Mouse (Mus musculus): ENCODE measurements around the gene Atf7ip. TPM values are rescaled to one million over a fixed set of nuclear protein-coding genes. Genes with fewer than 3 reads are reported as not detected.

Atf7ip gene
- total and polyA plus RNA-seq, 2 experiments from 2014 or later = 16.5 to 54.5 TPM

DNA sequence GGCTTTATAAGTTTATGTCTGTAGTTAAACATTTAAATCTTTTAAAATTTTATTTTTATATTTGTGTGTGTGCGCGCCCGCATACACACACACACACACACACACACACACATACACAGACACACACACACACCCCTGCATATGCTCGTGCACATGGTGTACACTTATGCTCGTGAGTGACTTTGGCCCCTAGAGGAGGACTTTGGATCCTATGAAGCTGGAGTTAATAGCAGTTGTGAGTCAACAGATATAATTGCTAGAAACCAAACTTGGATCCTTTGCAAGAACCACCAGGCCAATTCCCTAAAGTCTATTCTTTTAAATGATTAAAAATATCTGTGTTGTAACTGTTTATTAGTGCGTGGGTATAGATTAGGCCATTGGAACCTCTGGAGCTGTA lies 42.8 kb downstream of the Atf7ip start:
- ATAC-seq (ENCODE audit: insufficient read depth, low read depth) (0 out of 2 replicates have a peak, but pooled peaks have one; percentile 34), DNase-seq (ENCODE audit: low spot score) (no peak)
- no peak for TF ChIP-seq EP300 (IDR thresholded peaks at IDR 0.05; ENCODE audit: low read depth)
- no peak for TF ChIP-seq CTCF (IDR thresholded peaks at IDR 0.05; ENCODE audit: low read depth)
- Histone ChIP-seq H3K27ac (ENCODE audit: low read depth) (peak overlapping the region; percentile 73), H3K4me1 (ENCODE audit: control insufficient read depth, insufficient read depth) (peaks cover 30% of the 10 kb centered on the region), H3K4me2 (ENCODE audit: low read depth, low read length) (no peak overlapping the region), H3K36me3 (replicated peaks; ENCODE audit: control insufficient read depth, insufficient read depth, low read length) (no peaks in the 10 kb centered on the region), H3K9me3 (replicated peaks; ENCODE audit: control insufficient read depth, low read length) (no peaks in the 10 kb centered on the region), H3K4me3 (ENCODE audit: low read depth, low read length) (no peak overlapping the region), H3K27me3 (ENCODE audit: control insufficient read depth, insufficient read depth, low read length) (no peaks in the 10 kb centered on the region), H3K9ac (replicated peaks; ENCODE audit: low read depth, low read length) (no peak overlapping the region)
- WGBS = 66% methylated on average over 6 of the region's 6 CpGs

DNA sequence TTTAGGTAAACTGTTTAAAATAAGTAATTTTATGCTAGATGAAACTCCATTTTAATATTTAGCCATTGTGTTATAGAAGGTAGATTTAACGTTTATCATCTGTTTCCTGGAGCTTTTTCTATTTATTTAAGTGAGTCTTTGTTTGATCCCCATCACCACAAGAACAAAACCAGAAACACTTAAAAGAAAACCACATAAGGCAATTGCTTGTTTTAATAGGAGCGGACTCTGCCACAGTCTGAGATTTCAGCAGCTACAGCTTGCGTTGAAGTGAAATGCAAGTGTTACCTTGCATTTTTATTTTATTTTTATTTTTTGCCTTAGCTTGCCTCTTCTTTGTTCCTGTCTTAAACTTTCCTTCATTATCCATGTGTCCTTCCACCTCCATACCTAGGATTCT lies 43.6 kb downstream of the Atf7ip start:
- Histone ChIP-seq H3K9ac (replicated peaks; ENCODE audit: low read depth, low read length) (no peak overlapping the region), H3K9me3 (replicated peaks; ENCODE audit: control insufficient read depth, low read length) (no peaks in the 10 kb centered on the region), H3K4me3 (ENCODE audit: low read depth, low read length) (no peak overlapping the region), H3K4me1 (ENCODE audit: control insufficient read depth, insufficient read depth) (peaks cover 29% of the 10 kb centered on the region), H3K27ac (ENCODE audit: low read depth) (peak overlapping the region; percentile 31), H3K27me3 (ENCODE audit: control insufficient read depth, insufficient read depth, low read length) (no peaks in the 10 kb centered on the region), H3K4me2 (ENCODE audit: low read depth, low read length) (no peak overlapping the region), H3K36me3 (replicated peaks; ENCODE audit: control insufficient read depth, insufficient read depth, low read length) (no peaks in the 10 kb centered on the region)
- DNase-seq (ENCODE audit: low spot score) (no peak), ATAC-seq (ENCODE audit: insufficient read depth, low read depth) (no peak)
- TF ChIP-seq CTCF (IDR thresholded peaks at IDR 0.05; ENCODE audit: low read depth) (no peak), EP300 (IDR thresholded peaks at IDR 0.05; ENCODE audit: low read depth) (no peak)
- 82% methylated on average over 3 of the region's 3 CpGs for WGBS

DNA sequence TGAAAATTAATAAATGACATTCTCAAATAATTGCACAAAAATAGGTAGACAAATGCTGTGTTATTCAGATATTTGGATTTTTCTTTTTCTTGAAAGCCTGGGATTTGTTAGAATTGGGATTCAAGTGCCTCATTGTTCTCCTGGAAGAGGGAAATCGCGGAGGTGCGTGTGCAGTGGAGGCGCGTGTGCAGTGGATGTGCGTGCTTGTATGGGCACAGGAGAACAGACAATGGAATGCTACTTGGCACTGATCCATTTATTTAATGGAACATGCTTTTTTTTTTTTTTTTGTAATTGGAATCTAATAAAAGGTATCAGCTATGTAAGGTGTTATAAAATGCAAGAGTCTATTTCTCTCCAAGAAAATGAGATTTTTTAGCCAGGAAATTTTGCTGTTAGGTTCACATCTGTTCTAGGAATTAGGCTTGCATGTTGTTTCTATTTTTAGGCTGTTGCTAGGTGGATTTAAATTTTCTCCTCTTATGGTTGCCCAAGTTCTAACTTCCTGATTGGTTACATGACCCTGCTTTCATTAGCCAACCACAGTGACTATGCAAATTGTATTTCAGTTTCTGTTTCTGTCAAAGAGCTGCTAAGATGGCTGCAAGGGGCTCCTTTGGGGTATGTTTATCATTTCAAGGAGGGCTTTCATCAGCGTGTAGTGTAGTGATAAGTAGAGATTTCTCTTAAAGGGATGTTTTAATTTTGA lies 44.8 kb downstream of the Atf7ip start:
- 34% methylated on average over 7 of the region's 7 CpGs for WGBS
- DNase-seq (ENCODE audit: low spot score) = peak; percentile 97

DNA sequence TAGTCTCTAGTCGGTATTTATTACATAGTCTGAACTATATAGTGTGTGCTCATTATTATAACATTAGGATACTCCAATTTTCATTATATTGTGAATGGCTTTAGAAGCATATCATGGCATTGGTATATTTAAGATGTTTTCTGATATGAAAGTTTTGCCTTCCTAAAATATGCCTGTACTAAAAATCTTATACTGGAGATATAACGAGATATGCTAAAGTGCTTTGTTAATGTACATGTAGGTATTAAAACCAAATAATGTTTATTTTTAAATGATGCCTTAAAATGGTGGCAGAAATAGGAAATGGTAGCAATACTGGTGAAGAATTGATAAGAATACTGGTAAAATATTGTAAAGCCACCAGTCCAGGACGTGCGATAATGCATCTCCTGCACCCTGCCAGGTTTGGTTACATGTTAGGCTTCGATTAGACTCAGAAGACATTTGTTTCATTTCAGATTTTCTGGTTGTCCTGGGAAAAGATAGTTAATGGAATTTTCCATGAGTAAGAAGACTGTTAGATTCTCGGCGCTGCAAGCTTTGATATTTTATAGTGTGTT lies 45.7 kb downstream of the Atf7ip start:
- ATAC-seq (ENCODE audit: insufficient read depth, low read depth) (no peak), DNase-seq (ENCODE audit: low spot score) (no peak)
- TF ChIP-seq CTCF (IDR thresholded peaks at IDR 0.05; ENCODE audit: low read depth) = no peak
- peak overlapping the region; percentile 21; the same call in 1 of the 2 replicates for H3K4me3 ChIP-seq (ENCODE audit: low read depth, low read length)
- WGBS = 72% methylated on average over 7 of the region's 7 CpGs
- no peaks in the 10 kb centered on the region for H3K9me3 ChIP-seq (replicated peaks; ENCODE audit: control insufficient read depth, low read length)
- peak overlapping the region; percentile 86 for H3K27ac ChIP-seq (ENCODE audit: low read depth)
- no peak overlapping the region for H3K9ac ChIP-seq (replicated peaks; ENCODE audit: low read depth, low read length)
- peak overlapping the region; percentile 57 for H3K4me2 ChIP-seq (ENCODE audit: low read depth, low read length)
- peaks cover 32% of the 10 kb centered on the region for H3K4me1 ChIP-seq (ENCODE audit: control insufficient read depth, insufficient read depth)
- no peaks in the 10 kb centered on the region for H3K27me3 ChIP-seq (ENCODE audit: control insufficient read depth, insufficient read depth, low read length)
- H3K36me3 ChIP-seq (replicated peaks; ENCODE audit: control insufficient read depth, insufficient read depth, low read length) = no peaks in the 10 kb centered on the region

More for the DNA sequence above, 44.8 kb downstream of the Atf7ip start:
- H3K27me3 ChIP-seq (ENCODE audit: control insufficient read depth, insufficient read depth, low read length) = no peaks in the 10 kb centered on the region
- peaks cover 32% of the 10 kb centered on the region for H3K4me1 ChIP-seq (ENCODE audit: control insufficient read depth, insufficient read depth)
- no peak overlapping the region for H3K9ac ChIP-seq (replicated peaks; ENCODE audit: low read depth, low read length)
- no peak; the same call in 1 of the 2 replicates for TF ChIP-seq EP300 (IDR thresholded peaks at IDR 0.05; ENCODE audit: low read depth)
- TF ChIP-seq CTCF (IDR thresholded peaks at IDR 0.05; ENCODE audit: low read depth) = no peak
- H3K27ac ChIP-seq (ENCODE audit: low read depth) = peak overlapping the region; percentile 86
- peak overlapping the region; percentile 45 for H3K4me3 ChIP-seq (ENCODE audit: low read depth, low read length)
- H3K36me3 ChIP-seq (replicated peaks; ENCODE audit: control insufficient read depth, insufficient read depth, low read length) = no peaks in the 10 kb centered on the region
- H3K4me2 ChIP-seq (ENCODE audit: low read depth, low read length) = peak overlapping the region; percentile 57
- ATAC-seq (ENCODE audit: insufficient read depth, low read depth) = peak; percentile 80
- no peaks in the 10 kb centered on the region for H3K9me3 ChIP-seq (replicated peaks; ENCODE audit: control insufficient read depth, low read length)

DNA sequence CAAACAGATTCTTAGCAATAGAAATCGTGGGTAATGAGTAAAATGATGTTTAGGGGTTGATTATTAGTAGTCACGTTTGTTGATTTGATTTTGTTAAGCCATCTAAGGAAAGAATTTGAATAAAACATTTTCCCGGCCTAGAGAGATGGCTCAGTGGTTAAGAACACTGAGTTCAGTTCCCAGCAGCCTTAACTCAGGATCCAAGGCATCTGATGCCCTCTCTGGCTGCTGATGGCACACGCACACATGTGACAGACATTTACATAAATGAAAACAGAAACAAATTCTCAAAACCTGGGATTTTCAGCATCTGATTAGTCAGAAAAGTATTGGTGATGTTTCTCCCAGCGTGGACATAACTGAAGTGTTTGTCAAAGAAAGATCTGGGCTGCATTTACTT lies 47.2 kb downstream of the Atf7ip start:
- no peak overlapping the region for H3K4me2 ChIP-seq (ENCODE audit: low read depth, low read length)
- WGBS = 86% methylated on average over 5 of the region's 5 CpGs

More for the DNA sequence above, 47.2 kb downstream of the Atf7ip start:
- DNase-seq (ENCODE audit: low spot score) (no peak), ATAC-seq (ENCODE audit: insufficient read depth, low read depth) (no peak)
- Histone ChIP-seq H3K27me3 (ENCODE audit: control insufficient read depth, insufficient read depth, low read length) (no peaks in the 10 kb centered on the region), H3K4me1 (ENCODE audit: control insufficient read depth, insufficient read depth) (peaks cover 30% of the 10 kb centered on the region), H3K36me3 (replicated peaks; ENCODE audit: control insufficient read depth, insufficient read depth, low read length) (no peaks in the 10 kb centered on the region), H3K4me3 (ENCODE audit: low read depth, low read length) (no peak overlapping the region), H3K27ac (ENCODE audit: low read depth) (peak overlapping the region; percentile 78), H3K9ac (replicated peaks; ENCODE audit: low read depth, low read length) (no peak overlapping the region), H3K9me3 (replicated peaks; ENCODE audit: control insufficient read depth, low read length) (no peaks in the 10 kb centered on the region)
- TF ChIP-seq CTCF (IDR thresholded peaks at IDR 0.05; ENCODE audit: low read depth) (no peak), EP300 (IDR thresholded peaks at IDR 0.05; ENCODE audit: low read depth) (no peak)
